Mouse (Mus musculus) fibroblast of lung, adult 2 months (primary cell): ENCODE measurements around the gene Ap3b1.

Source experiments
- DNase-seq: peaks from one replicate; pipeline ENCODE4 v3.0.0-alpha.2; 2011; ENCODE audit warnings: low read depth

Gene Ap3b1

DNA sequence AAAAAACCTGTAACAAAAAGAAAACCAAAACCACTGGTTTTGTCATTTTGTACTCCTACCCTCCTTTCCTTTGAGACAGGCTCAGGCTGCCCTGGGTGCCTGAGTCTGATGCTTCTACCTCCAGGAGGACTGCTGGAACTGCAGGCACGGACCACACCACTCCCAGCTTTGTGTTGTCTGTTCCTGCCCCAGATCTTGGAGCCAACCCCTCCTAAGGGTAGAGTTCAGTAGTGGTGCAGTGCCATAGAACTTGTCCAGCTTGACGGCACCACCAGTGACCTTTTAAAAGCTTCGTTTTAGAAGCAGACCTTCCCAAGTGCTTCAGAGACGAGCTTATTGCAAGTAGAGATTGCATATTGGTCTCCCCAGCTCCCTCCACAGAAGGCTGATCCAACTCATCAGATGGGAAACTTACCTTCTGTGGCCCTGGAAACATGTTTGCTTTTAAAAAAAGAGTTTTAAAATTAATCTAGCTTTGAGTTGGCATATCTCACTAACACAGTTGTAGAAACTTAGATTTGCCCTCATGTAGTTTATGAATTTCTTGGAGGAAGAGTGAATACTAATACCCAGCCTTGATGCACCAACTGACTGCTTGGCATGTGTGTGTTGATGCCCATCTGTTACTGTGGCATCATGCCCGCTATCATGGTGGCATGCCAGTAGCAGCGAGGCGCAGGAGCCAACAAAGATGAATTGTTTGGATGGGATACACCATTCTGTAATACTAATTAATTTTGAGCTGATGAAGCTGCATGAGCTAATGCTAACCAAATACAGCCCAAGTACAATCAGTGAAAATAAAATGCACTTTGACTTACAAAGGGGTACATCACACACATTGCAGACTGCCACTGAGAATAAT is 17.0 kb downstream of the Ap3b1 start:
- DNase-seq = no peak

DNA sequence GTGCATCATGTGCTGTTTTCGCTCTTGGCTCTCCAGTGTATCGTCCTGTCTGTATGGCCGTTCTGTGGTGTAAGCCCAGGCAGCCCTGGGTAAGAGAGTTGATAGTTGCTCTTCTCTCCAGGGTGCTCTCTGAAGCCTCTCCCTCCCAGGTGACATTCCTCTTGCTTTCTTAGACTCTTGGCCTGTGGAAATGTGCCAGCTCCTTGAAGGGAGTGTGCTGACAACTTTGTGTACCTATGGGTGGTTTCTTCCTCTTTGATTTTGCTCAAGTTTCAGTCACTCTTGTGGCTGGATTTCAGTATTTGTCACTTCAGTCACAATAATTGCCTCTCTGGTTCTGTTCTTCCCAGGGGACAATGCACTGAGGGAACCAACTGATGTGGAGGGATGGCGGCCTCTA is 20.2 kb downstream of the Ap3b1 start:
- no peak for DNase-seq

DNA sequence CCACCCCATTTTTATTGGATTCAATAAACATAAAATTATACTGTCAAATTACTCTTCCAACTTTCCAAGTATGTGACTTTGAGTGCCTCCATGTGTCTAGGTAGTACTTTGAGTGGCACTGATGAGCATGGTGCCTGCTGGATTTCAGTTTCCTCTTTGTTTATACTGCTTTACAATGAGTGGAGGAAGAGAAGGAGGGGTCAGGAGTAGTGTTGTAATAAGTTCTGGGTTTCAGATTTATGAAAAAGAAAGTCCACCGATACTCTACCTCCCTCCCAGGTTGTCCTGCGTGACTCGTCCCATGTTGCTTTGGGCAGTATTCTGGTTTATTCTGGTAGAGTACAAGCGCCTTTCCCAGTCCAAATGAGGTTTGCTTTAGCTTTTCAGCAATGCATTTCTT is 22.7 kb downstream of the Ap3b1 start:
- DNase-seq = no peak

DNA sequence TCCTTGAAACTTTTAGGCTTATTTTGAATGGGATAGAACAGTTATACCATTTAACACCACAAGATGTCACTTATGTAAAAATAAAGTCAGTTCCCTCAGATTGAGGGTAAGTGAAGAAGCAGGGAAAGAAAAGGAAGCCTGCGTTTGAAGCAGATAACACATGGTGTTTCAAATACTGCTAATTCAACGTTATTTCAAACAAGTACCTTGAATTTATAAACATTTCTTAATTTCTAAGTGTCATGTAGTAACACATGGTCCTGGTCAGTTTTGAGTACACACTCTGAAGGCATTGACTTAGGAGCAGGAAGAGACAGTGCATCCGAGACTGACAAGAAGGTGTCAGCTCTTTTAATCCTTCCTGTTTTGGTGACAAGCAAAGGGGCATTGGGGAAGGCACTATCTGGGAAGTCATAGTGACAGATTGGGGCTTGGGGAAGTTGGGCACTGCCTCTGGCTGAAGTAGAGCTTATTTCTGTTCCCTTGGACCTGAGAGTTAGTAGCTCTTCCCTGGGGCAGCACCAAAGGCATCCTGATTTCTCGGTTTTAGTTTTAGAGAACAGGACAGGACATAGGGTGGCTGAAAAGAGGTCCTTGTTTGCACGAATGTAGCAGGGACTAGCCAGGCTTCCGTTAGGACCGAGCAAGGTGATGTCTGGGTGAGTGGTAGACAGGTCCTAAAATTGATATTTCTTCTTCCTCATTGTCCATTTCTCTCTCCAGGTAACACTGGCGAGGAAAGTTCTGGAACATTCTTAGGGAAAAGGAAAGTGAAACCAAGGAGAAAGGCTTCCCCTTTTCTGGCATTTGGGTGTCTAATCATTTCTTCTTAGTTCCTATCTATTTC is 23.3 kb downstream of the Ap3b1 start:
- no peak for DNase-seq

DNA sequence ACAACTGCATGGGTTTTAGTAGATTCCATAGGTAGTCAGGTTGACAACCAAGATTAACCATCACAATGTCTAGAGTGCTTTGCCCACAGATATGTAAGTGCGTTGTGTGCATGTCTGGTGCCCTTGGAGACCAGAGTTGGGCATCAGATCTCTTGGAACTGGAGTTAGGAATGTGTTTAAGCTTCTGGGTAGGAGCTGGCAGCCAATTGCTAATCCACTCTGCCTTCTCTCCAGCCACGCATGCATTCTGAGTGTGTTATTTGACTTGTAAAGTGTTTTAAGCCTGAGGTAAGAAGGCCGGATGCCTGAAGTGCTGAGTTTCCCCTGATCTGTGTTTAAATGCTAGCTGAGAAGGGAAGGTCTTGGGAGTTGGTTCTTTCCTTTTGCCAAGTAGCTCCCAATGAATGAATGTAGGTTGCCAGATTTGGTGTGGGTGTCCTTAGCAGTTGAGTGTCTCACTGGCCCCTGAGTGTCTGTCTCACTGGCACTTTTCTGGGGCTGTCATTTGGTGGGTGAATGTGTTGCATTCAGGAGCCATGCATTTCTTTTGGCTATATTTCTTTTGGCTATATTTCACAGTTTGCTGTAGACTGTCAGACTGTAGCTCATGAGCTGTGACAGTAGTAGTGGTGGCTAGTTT is 26.3 kb downstream of the Ap3b1 start:
- peak; percentile 56 for DNase-seq

DNA sequence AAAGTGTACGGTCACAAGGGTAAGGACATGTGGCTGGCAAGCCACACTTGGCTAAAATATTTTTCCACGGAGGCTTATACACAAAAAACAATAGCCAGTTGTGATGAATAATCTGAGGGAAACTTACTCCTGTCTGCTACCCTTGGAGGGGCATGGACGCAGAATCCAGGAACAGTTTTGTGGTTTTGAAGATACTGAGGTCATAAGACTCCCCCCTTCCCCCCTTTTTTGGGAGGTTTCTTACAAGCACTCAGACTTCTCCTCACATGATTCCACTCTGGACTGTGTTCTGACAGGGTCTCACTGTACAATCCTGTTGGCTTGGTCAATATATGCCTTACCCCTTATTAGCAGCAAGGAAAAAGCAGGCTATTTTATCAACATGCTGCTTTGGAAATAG is 29.8 kb downstream of the Ap3b1 start:
- peak; percentile 88 for DNase-seq

DNA sequence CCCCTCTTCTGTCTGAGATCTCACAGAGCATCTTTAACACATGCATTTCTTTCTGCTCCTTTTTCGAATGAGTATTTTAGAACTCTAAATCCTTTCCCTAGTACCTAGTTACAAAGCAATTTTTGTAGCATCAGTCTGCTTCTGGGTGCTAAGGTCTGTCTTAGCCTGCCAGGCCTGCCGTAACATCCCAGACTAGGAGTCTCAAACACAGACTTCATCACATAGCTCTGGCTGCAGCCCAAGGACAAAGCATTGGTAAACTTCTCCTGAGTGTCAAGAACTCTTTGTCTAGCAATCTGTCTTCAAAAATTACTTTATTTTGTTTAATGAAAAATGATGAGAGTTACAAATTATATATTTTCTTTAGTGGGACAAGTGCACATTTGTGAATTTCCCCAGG is 30.8 kb downstream of the Ap3b1 start:
- DNase-seq = no peak

DNA sequence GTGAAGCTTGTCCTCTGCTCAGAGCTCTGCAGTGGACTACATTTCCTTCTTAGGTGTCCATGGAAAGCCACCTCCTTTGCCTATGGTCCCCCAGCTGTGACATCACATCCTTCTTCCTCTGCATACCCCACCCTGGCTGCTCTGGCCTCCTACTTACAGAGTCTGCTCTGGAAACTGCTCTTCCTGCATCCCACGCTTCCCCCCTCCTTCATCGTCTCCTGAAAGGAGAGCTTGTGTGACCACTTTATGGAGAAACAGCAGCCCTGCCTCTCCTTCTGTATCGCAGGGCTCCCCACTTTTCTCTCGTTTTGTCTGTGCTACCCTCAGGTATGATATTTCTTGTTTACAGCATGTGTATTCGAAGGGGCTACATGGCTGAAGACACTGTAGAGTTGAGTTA is 33.5 kb downstream of the Ap3b1 start:
- DNase-seq = no peak

DNA sequence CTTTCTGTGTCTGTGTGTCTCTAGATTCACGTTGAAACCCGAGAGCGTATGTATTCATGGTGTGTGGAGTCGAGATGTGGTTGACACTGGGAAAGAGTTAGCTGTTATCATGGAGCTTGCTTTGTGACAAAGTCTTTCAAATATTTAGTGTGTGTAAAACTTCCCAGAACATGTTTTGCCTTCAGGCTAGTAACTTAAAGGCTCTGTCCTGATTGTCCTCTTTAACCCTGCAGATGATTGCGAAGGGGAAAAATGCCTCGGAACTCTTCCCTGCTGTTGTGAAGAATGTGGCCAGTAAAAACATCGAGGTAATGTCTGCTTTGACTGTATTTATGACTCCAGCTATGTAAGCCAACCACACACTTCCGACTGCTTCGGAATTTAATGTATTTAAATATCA is 35.7 kb downstream of the Ap3b1 start:
- DNase-seq = no peak

DNA sequence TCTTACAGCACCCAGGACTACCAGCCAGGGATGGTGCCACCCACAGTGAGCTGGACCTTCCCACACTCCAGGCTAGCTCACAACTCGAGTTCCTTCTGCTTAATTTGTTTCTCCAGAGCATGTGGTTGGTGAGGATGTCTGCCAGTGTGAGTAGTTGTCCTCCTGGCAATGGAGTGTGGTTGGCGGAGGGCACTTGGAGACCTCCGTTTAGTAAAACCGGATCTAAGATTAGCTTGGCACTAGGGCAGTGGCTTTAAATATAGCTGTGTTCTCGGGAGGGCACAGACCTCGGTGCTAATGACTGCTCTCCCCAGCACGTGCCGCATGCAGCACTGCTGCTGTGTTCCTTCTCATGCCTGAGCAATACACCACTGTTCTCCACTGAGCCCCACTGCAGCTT is 37.0 kb downstream of the Ap3b1 start:
- DNase-seq = no peak

DNA sequence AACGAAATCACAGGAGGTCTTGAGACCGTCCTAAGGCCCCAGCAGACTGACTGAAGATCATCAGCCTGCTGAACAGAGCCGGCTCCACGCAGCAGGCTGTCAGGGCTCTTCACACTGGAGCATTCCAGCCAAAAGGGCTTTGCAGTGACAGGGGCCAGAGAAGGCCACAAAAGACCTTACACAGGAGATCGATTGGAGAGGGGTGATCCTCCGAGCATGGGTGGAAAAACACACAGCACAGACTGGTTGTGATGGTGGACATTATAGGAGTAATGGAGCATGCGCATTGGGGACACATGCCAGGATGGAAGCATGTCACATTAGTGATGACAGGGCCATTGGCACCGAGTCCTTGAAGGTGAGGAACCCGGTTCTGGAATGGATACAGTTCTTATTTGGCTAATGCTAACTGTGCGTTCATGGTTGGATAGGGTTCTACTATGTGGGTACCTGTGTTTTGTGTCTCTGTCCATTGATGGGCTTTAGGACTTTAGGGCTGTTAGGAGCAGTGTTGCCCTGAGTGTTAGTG is 37.7 kb downstream of the Ap3b1 start:
- DNase-seq = no peak

DNA sequence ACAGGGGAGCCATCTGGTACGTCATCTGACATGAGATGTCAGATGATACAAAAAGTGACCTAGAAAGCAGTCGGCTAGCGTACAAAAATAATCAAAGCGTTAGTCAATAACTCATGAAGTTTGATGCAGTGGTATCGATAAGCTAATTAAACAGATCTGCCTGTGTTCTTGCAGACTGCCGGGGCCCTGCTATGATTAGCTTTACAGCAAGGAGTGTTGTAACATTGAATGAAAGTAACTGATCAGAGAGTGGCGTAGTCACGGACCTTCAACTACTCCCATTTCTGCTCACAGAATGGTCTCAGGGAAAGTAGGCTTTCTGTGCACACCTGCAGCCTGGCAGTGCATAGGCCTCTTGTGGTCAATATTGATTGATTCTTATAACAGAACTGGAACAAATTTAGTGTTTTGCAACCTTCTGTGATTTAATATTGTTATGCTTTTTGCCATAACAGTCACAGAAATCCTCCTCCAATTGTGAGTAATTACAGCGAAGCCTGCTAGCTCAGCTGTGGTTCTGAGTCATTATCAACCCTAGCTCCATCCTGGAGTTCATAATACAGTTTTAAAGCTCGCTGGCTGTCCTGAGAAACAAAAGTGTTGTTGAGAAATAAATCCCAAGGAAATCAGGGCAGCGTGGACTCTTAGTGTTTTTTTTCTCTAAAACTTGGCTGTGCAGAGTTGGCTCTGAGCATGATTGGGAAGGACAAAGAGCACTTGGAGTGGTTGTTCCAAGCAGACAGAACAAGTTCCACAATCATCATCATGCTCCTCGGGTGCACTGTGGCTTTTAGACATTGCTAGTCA is 40.0 kb downstream of the Ap3b1 start:
- DNase-seq = peak; percentile 87

DNA sequence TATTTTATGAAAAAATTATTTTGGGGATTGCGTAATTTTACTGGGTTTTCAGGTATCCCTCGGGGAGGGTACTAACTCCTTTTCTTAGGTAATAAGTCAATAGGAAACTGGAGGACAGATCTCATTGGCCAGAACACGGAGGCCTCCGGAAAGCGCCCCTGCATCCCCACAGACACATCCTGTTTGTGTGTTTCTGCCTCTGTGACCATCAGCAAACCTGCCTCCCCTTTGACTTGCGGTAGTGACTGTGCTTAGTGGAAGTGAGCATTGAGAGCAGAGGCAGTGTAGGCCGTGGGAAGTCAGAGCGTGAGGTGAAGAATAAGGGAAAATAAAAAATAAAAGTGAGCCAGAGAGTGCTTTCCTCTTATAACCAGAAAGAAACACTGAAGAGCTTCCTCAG is 41.7 kb downstream of the Ap3b1 start:
- DNase-seq = no peak

DNA sequence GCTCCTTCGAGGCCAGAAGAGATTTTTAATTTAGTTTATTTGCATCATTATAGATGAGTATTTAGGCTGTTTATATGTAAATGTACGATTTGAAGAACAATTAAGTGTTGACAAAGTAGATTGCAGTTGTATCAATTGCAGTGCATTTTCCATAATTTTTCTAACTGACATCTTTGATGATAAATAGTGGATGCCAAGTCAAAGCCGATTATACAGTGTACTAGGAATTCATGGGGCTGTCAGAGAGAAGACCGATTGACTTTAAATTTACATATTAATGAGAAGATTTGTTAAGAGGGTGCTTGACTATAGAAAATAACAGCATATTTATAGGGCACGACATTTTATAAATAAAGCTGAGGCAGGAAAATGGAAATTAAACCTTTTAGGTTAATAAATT is 64.8 kb downstream of the Ap3b1 start:
- no peak for DNase-seq

DNA sequence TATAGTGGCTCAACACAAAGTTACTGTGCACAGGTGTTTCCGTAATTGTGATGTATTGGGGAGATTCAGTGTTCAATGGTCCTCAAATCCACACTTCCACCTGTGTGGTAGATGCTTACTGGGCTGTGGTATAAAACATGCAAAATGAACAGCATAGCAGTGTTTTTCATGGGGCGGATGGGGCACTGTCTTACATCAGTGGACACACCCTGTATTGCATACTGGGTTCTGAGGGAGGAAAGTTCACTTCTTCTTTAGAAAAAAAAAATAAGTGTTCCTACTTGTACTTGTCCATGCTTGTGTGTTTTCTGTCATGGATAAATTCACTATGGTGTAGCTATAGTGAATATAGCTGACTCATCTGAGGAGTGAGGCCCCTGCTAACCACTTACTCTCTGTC is 70.8 kb downstream of the Ap3b1 start:
- DNase-seq = no peak

DNA sequence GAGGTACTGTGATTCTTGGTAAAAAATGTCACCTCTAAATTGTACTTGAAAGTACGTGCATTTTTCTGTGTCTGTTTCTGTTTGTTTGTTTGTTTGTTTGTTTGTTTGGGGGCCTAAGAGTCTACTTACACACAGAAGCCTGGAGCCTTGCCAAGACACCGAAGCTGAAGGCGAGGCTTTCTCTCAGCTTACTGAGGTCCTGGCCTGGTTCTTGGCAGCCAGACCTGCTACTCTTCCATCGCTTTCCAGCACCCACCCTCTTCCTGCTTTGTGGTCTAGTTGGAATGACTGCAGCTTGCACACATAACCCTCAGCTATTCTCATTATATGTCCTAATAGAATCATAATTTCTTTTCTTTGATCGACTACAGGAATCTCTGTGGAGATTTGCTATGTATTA is 80.6 kb downstream of the Ap3b1 start:
- DNase-seq = peak; percentile 27

DNA sequence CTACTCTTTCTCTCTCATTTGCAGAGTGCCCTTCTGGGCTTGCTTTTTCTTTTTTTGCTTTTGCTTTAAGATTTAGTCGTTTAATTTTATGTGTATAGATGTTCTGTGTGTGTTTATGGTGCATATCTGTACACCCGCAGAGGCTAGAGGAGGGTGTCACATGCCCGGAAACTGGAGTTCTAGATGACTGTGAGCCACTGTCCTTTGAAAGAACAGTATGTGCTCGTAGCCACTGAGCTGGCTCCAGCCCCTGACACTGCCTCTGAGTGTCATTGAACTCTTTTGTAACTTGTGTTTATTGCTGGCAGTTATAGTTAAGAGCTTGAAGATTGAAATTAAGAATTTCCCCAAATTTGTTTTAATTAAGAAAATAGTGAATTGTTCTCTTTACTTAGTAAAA is 82.4 kb downstream of the Ap3b1 start:
- DNase-seq = no peak

DNA sequence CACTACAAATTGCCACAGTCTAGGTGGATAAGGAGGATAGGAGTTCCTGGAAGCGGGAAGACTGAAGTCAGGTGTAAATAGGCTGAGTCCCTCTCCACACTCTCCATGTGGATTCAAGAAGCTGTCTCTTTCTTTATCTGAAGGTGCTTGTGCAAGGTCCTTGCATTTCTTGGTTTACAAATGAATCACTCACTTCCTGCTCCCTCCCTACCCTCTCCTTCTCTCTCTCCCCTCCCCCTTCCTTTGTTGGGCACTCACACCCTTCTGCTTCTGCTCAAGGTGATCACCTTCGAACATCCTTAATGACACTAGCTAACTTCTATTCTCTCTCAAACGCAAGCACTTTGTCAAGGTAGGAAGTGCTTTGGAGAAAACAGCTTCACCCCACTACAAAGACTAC is 84.7 kb downstream of the Ap3b1 start:
- no peak for DNase-seq

DNA sequence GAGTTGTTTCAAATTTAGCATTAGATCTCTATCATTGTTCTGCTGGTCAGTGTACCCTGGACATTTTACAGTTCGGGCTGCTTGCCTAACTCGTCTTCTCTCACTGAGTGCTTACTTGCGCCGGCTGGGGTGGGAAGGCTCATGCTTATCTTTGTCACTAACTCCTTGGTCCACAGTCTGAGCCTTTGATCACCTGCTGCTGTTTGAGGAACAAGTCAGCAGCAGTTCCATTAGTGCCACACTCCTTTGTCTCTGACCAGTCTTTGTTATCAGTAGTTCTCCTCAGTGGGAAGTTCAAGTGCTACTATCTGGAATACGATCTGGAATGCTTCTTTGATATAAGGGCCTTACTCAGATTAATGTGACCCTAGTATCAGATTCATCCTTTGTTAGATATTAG is 86.3 kb downstream of the Ap3b1 start:
- no peak for DNase-seq

DNA sequence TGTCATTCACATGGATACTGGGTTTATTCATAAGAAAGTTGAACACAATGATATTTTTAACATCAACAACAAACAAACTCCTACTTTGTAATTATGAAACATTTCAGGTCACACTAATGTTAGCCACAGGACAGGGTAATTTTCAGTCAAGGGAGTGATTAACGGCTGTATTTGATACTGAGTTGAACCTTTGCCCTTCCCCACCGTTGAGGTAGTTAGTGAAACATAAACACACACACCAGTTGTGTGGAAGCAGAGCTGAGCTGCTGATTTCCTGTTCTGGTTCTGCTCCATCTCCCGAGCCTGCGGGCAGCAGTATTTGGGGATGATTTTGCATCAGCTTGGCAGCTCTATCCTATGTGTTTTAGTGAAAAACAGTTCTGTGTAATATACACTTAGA is 88.2 kb downstream of the Ap3b1 start:
- no peak for DNase-seq

DNA sequence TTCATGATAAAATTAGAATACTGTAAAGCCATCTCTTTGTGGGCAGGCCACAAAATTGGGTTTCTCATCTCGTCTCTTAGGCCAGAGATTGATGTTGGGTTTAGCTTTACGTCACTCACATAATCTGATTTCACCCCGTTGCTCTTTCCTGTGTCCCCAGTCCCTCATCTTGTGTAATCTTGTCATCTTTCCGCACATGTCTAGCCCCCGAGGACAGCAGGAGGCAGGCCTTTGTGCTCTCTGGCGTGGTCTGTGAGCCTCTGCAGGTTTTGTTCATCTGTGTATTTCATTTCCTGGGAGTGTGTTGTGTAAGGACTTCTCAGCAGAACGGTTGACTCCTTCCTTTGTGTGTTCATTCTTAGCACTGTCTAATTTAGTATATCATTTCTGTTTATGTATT is 90.8 kb downstream of the Ap3b1 start:
- no peak for DNase-seq

DNA sequence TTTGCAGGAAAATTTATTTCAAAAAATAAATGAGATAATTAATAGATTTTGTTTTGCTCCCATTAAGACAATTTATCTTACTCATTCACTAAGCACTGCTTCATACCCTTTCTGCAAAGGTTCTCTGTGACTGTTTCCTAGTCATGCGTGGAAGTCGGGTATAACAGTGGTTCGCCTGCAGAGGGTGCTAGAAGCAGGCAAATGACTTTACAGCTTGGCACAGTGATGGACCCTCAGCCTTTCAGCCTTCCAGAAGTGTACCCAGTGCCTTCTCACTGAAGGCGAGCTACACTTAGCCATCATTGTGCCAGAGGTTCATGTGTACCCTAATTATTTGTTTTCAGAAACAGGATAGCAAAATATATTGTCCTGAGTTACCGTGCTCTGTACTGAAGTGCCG is 92.5 kb downstream of the Ap3b1 start:
- DNase-seq = peak; percentile 13
